Mouse (Mus musculus) heart, postnatal 0 days (tissue): ENCODE data around the gene Maea. TPM values are rescaled to one million over a fixed set of nuclear protein-coding genes. Genes with fewer than 3 reads are reported as not detected.

Experiments used
- ATAC-seq: fragments of 200-750 bp; cut with Nextera tagmentation; 2 replicates; pipeline ENCODE4 v1.8.0; 2017; ENCODE audit warnings: low read depth, moderate number of reproducible peaks, moderate library complexity; ENCODE audit not compliant: insufficient read depth
- DNase-seq: peaks from one replicate; pipeline ENCODE4 v3.0.0-alpha.2; 2016; ENCODE audit warnings: low spot score
- H3K27ac ChIP-seq: fragments of 300-500 bp; sonication (generic); 2 replicates; pipeline ENCODE4 v1.5.1; 2014; ENCODE audit warnings: low read depth, mild to moderate bottlenecking
- H3K27me3 ChIP-seq: fragments of 300-500 bp; sonication (generic); 2 replicates; pipeline ENCODE4 v1.6.1; 2014; ENCODE audit warnings: low read length, mixed read lengths; ENCODE audit not compliant: control insufficient read depth, insufficient read depth
- H3K36me3 ChIP-seq: fragments of 300-500 bp; sonication (generic); replicated peaks from 2 replicates; pipeline ENCODE4 v1.6.1; 2014; ENCODE audit warnings: low read length, mixed read lengths; ENCODE audit not compliant: control insufficient read depth, insufficient read depth
- H3K4me1 ChIP-seq: fragments of 300-500 bp; sonication (generic); 2 replicates; pipeline ENCODE4 v1.6.1; 2014; ENCODE audit warnings: antibody characterized with exemption; ENCODE audit not compliant: control insufficient read depth, insufficient read depth
- H3K4me2 ChIP-seq: fragments of 300-500 bp; sonication (generic); 2 replicates; pipeline ENCODE4 v1.6.1; 2014; ENCODE audit warnings: low read depth, mild to moderate bottlenecking, low read length, moderate library complexity
- H3K4me3 ChIP-seq: fragments of 300-500 bp; sonication (generic); 2 replicates; pipeline ENCODE4 v1.5.1; 2014; ENCODE audit warnings: low read depth, low read length
- H3K9ac ChIP-seq: fragments of 300-500 bp; sonication (generic); replicated peaks from 2 replicates; pipeline ENCODE4 v1.6.1; 2014; ENCODE audit warnings: low read depth, low read length, mixed read lengths
- H3K9me3 ChIP-seq: fragments of 300-500 bp; sonication (generic); replicated peaks from 2 replicates; pipeline ENCODE4 v1.6.1; 2016; ENCODE audit warnings: low read length; ENCODE audit not compliant: control insufficient read depth
- CTCF ChIP-seq: IDR thresholded peaks from 2 replicates; pipeline ENCODE4 v1.5.1; 2016; ENCODE audit warnings: antibody characterized with exemption, control low read depth, low read depth
- EP300 ChIP-seq: IDR thresholded peaks from 2 replicates; pipeline ENCODE4 v1.6.1; 2016; ENCODE audit warnings: antibody characterized with exemption, low read depth
- WGBS: fragments of 180-500 bp; shearing (Covaris S2); extraction: QIAGEN DNeasy Blood & Tissue Kit; methylation state at CpG from one replicate; pipeline ENCODE4 v1.1.7; 2014; 5-methylcytosine and 5-hydroxymethylcytosine counted together
- polyA plus RNA-seq: library from polyadenylated mRNA; unstranded; fragments of >200 nt; fragmentation: Nextera tagmentation; extraction: Ambion mirVana; gene quantifications from 2 replicates; pipeline ENCODE4 v1.2.1, GENCODE M21; 2015
- total RNA-seq: library from RNA; depleted of rRNA; stranded (reverse); fragments of >200 nt; gene quantifications from 2 replicates; pipeline ENCODE4 v1.2.3, GENCODE M21; 2014; ENCODE audit warnings: low replicate concordance

Gene Maea
- total and polyA plus RNA-seq, 2 experiments from 2014 or later = 127 to 168 TPM

DNA sequence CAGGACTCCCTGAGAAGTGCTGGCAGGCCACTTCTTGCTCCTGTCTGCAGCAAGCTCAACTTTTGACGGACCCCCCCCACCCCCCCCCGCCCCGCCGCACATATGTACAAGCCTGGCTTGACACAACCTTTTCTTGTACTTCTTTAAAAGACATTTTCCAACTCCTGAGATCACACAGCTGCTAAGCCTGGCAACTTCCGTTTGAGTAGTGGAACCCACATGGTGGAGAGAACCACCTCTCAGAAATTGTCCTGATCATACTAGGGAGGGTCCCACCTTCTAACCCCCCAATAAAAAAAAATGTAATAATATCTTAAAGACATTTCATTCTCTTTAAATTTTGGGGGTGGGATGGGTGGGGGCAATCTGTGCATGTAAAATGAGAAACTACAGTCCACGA lies 41.9 kb downstream of the Maea start:
- H3K36me3 ChIP-seq = peaks cover 37% of the 10 kb centered on the region
- WGBS = 31% methylated on average over 6 of the region's 6 CpGs
- TF ChIP-seq EP300 = no peak
- no peak for TF ChIP-seq CTCF
- no peak for DNase-seq
- no peak for ATAC-seq
- H3K4me2 ChIP-seq = peak overlapping the region; percentile 81
- no peaks in the 10 kb centered on the region for H3K27me3 ChIP-seq
- H3K4me1 ChIP-seq = 0 out of 2 replicates have a peak, but pooled peaks cover 5% of the 10 kb centered on the region
- H3K9me3 ChIP-seq = no peaks in the 10 kb centered on the region
- no peak overlapping the region for H3K9ac ChIP-seq
- H3K4me3 ChIP-seq = peak overlapping the region; percentile 73
- H3K27ac ChIP-seq = no peak overlapping the region

DNA sequence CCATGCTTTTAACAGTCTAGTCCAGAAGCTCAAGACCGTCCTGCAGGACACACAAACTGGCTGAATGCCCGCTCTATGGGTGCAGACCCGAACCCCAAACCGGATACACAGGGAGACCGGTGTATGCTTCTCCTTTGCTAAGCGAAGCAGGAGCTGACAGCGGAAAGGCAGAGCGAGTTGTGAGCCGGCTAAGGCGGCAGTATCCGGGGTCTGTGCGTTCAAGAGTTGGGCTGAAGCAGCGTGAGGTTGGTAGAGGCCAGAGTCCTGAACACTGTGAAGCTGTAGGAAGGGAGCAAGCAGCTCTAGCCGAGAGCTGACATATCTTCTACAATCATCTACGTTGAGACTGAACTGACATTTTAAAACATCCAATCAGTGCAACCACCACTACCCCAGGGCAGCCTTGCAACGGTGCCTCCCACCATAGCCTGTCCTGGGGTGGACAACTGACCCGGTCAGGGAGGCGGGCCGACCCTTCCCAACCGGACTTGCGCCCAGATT lies 42.5 kb downstream of the Maea start:
- no peak; the same call in 1 of the 2 replicates for ATAC-seq
- H3K4me3 ChIP-seq = peak overlapping the region; percentile 73
- no peak for TF ChIP-seq CTCF
- DNase-seq = no peak
- no peaks in the 10 kb centered on the region for H3K27me3 ChIP-seq
- no peaks in the 10 kb centered on the region for H3K9me3 ChIP-seq
- under 1% methylated on average over 21 of the region's 21 CpGs for WGBS
- peaks cover 30% of the 10 kb centered on the region for H3K36me3 ChIP-seq
- H3K27ac ChIP-seq = peak overlapping the region; percentile 98
- peak overlapping the region; percentile 60 for H3K9ac ChIP-seq
- H3K4me1 ChIP-seq = 0 out of 2 replicates have a peak, but pooled peaks cover 5% of the 10 kb centered on the region
- peak overlapping the region; percentile 81 for H3K4me2 ChIP-seq

DNA sequence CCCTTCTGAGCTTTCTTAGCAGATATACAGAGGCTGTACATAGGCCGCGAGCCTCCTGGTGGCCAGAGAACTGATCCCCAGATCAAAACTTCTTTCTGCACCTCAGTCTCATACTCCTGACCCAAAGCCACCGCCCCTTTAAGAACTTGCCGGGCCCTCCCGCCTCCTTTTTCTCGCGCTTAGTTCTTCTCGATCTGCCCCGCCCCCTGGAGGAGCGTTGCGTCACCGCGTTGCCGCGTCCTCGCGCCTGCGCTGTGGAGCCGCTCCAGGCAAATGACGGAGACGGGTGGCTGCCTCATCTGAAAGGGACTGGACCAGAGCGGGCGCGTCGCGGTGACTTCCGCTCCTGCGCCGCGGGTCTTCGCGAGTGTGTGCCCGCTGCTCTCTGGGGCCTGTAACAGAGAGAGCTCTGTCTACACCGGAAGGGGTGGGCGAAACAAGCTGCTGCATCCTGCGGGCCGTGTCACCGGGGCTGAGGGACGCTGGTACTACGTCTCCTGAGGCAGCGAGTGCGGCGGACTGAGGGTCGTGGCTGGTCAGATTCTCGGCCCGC lies 43.1 kb downstream of the Maea start, which contains the start of gene Uvssa:
Gene Uvssa, plus strand, starts transcription at position 248 of the 553 bp plus-strand sequence.
- Histone ChIP-seq H3K9me3 (no peaks in the 10 kb centered on the region), H3K27ac (peak within 1 kb of the TSS; percentile 98), H3K4me3 (peak within 1 kb of the TSS; percentile 73), H3K4me1 (0 out of 2 replicates have a peak, but pooled peaks cover 5% of the 10 kb centered on the region), H3K27me3 (no peaks in the 10 kb centered on the region), H3K4me2 (peak within 1 kb of the TSS; percentile 81), H3K36me3 (peaks cover 25% of the 10 kb centered on the region), H3K9ac (peak within 1 kb of the TSS; percentile 84)
- under 1% methylated on average over 43 of the region's 46 CpGs for WGBS
- peak; percentile 98 for ATAC-seq
- peak; percentile 40; the same call in 1 of the 2 replicates for TF ChIP-seq CTCF
- TF ChIP-seq EP300 = no peak
- peak; percentile 99 for DNase-seq

DNA sequence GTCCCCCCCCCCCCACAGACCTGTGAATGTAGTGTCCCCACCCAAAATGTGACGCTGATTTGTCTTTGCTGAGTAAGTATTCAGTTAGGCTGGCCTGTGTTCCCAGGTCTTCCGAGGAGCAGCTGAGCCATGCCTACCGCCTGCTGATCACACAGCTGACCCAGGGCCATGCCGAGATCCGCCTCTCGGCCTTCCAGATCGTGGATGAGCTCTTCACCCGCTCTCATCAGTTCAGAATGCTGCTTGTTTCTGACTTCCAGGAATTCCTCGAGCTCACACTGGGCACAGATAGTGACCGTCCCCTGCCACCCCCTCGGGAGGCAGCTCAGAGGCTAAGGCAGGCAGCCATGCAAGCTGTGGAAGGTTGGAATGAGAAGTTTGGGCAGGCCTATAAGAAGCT lies 52.2 kb downstream of the Maea start:
- Histone ChIP-seq H3K4me2 (no peak overlapping the region), H3K4me1 (no peaks in the 10 kb centered on the region), H3K4me3 (no peak overlapping the region), H3K36me3 (peaks cover 24% of the 10 kb centered on the region; the same call in 1 of the 2 replicates), H3K27me3 (no peaks in the 10 kb centered on the region), H3K9me3 (no peaks in the 10 kb centered on the region), H3K27ac (no peak overlapping the region), H3K9ac (no peak overlapping the region)
- TF ChIP-seq EP300 (no peak), CTCF (no peak)
- ATAC-seq = no peak
- 72% methylated on average over 11 of the region's 11 CpGs for WGBS
- no peak for DNase-seq

DNA sequence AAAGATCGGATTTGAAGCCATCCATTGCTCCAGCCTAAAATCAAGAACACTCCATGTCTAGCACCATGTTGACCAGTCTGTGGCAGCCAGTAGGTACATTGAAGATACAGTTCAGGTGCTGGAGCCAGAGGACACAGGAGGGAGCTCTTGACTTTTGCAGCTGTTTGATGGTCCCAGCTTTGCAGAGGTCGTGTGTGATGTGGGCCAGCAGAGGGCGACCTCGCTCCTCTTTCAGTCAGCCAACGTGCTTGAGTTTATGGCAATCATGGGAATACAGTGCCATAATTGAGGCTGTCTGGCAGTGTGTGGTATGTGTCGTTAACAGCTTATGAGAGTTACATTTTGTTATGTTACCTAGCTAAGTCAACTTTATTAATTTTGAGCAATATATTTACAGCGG lies 58.5 kb downstream of the Maea start:
- Histone ChIP-seq H3K4me1 (no peaks in the 10 kb centered on the region), H3K4me3 (no peak overlapping the region), H3K9ac (no peak overlapping the region), H3K27me3 (no peaks in the 10 kb centered on the region), H3K4me2 (no peak overlapping the region), H3K36me3 (peaks cover 21% of the 10 kb centered on the region; the same call in 1 of the 2 replicates), H3K9me3 (no peaks in the 10 kb centered on the region), H3K27ac (no peak overlapping the region)
- TF ChIP-seq CTCF = peak; percentile 98
- no peak for TF ChIP-seq EP300
- peak; percentile 71 for DNase-seq
- ATAC-seq = peak; percentile 69; the same call in 1 of the 2 replicates
- 16% methylated on average over 7 of the region's 7 CpGs for WGBS

DNA sequence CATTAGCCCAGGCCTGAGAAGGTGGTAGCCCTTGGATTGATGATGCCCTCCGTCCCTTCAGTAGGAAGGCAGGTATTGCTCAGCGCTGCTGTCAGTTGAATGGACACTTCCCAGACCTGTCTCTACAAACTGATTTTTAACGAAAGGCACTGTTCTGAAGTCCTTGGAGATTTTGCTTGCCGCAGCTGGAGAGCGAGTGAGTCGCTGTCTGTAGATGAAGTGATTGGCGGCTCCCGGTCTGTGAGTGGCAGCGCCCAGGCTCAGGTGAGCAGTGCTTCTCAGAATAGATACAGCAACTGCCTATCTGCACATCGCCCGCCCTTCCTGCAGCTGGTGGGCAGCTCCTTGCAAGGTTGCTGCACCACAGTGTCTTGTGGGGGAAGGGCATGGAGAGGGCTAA lies 60.4 kb downstream of the Maea start:
- Histone ChIP-seq H3K36me3 (peaks cover 14% of the 10 kb centered on the region; the same call in 1 of the 2 replicates), H3K9ac (no peak overlapping the region), H3K9me3 (no peaks in the 10 kb centered on the region), H3K27me3 (no peaks in the 10 kb centered on the region), H3K4me3 (no peak overlapping the region), H3K4me2 (no peak overlapping the region), H3K4me1 (peaks cover 8% of the 10 kb centered on the region), H3K27ac (no peak overlapping the region)
- ATAC-seq = no peak
- DNase-seq = no peak
- WGBS = 84% methylated on average over 11 of the region's 11 CpGs
- TF ChIP-seq EP300 (no peak), CTCF (no peak)
